34 mouse cellular contexts compared by ENCODE assay signal in genomic region chr2:92613645-92614044, GRCm38 (mm10). TPM values are rescaled to one million over a fixed set of nuclear protein-coding genes. Genes with fewer than 3 reads are reported as not detected.
"Had no signal": no experiment of that assay in that cellular context is flagged by ENCODE, and none has a peak within 500 bp of the region (broad histone marks: within the 10 kb centered on the region; RNA-seq: fewer than 3 reads in every experiment).

No protein-coding gene starts in this region.

- H3K36me3 ChIP-seq: heart, embryonic 10.5 days; heart, embryonic 13.5 days; heart, embryonic 15.5 days; intestine, embryonic 15.5 days had no signal

- H3K27ac ChIP-seq: heart, embryonic 10.5 days; heart, embryonic 13.5 days; heart, embryonic 15.5 days; hindbrain, embryonic 10.5 days; hindbrain, embryonic 12.5 days; hindbrain, embryonic 13.5 days; hindbrain, embryonic 14.5 days; hindbrain, embryonic 15.5 days; hindbrain, postnatal 0 days; intestine, embryonic 15.5 days; kidney, embryonic 15.5 days; kidney, postnatal 0 days; left cerebral cortex, adult 2 months had no signal

- DNase-seq: heart, postnatal 10 days; heart, postnatal 14 days; heart, postnatal 36 days; heart, postnatal 4 days; kidney, adult 11 months; kidney, adult 18-20 months; kidney, adult 2 months; kidney, adult 8-10 months; kidney, adult 9 months; kidney, postnatal 10 days; kidney, postnatal 14 days; kidney, postnatal 25 days; kidney, postnatal 36 days; kidney, postnatal 4 days; layer of hippocampus, adult 9-11 months; layer of hippocampus, postnatal 36 days had no signal

- H3K9ac ChIP-seq: heart, embryonic 13.5 days; heart, embryonic 15.5 days; hindbrain, embryonic 12.5 days; hindbrain, embryonic 13.5 days; hindbrain, embryonic 14.5 days; hindbrain, embryonic 15.5 days; intestine, embryonic 15.5 days; kidney, embryonic 15.5 days had no signal

- H3K4me1 ChIP-seq: heart, embryonic 10.5 days; heart, embryonic 13.5 days; heart, embryonic 15.5 days; hindbrain, embryonic 12.5 days; intestine, embryonic 15.5 days; kidney, embryonic 15.5 days had no signal

- H3K27me3 ChIP-seq: hindbrain, embryonic 15.5 days; intestine, embryonic 15.5 days; kidney, embryonic 15.5 days had no signal

- ATAC-seq: hindbrain, embryonic 16.5 days; hindbrain, postnatal 0 days; inflammation-experienced regulatory T-cells, adult 6 months; intestine, embryonic 15.5 days; intestine, embryonic 16.5 days; intestine, postnatal 0 days had no signal

- H3K9me3 ChIP-seq: heart, embryonic 10.5 days; heart, embryonic 13.5 days; heart, embryonic 15.5 days; hindbrain, embryonic 10.5 days; hindbrain, embryonic 12.5 days; hindbrain, embryonic 13.5 days; hindbrain, embryonic 15.5 days; intestine, embryonic 15.5 days; kidney, embryonic 15.5 days had no signal

- H3K4me2 ChIP-seq: heart, embryonic 11.5 days; heart, embryonic 13.5 days; heart, embryonic 15.5 days; hindbrain, embryonic 12.5 days; hindbrain, embryonic 13.5 days; hindbrain, embryonic 14.5 days; hindbrain, embryonic 15.5 days; intestine, embryonic 15.5 days; kidney, embryonic 15.5 days had no signal

- H3K4me3 ChIP-seq: heart, embryonic 10.5 days; heart, embryonic 13.5 days; heart, embryonic 15.5 days; hindbrain, embryonic 10.5 days; hindbrain, embryonic 12.5 days; hindbrain, embryonic 13.5 days; hindbrain, embryonic 15.5 days; intestine, embryonic 15.5 days; kidney, embryonic 15.5 days; left cerebral cortex, adult 2 months had no signal

RNA-seq across cellular contexts. Expression of gene Chst1, which starts 14.1 kb away (rescaled TPM):
- polyA plus RNA-seq: inflammation-experienced regulatory T-cells, adult 6 months had no signal
